Mouse (Mus musculus): ENCODE measurements at regions not wholly inside any gene's neighbourhood (a gene's known extent, or its start where the extent isn't known, plus 50 kb on each side); places are given as distances from the start of the nearest gene placed in this dataset.
A peak's percentile ranks its signal among the peaks of the same experiment; 100 is the strongest.

GRCm38 (mm10) chr3:102636674-102637073 lies 97.7 kb upstream of the Tspan2 start:
- DNase-seq: peak; percentile 10
- WGBS: 62% methylated on average over 4 of the region's 4 CpGs
- Histone ChIP-seq H3K4me1 (ENCODE audit: control insufficient read depth, insufficient read depth, low read length) (no peaks in the 10 kb centered on the region), H3K4me3 (ENCODE audit: insufficient read depth, low read depth, low read length) (no peak overlapping the region), H3K36me3 (ENCODE audit: control insufficient read depth, insufficient read depth, low read length) (no peaks in the 10 kb centered on the region), H3K27ac (ENCODE audit: insufficient read depth, low read depth, low read length) (no peak overlapping the region), H3K27me3 (replicated peaks; ENCODE audit: control insufficient read depth, insufficient read depth, low read length) (no peaks in the 10 kb centered on the region)
- TF ChIP-seq CTCF (conservative IDR thresholded peaks at IDR 0.05; ENCODE audit: insufficient read depth, insufficient read length, low read depth, low read length) (no peak), POLR2A (IDR thresholded peaks at IDR 0.05; ENCODE audit: low read depth, low read length) (no peak)

- no peaks in the 10 kb centered on the region for H3K36me3 ChIP-seq (ENCODE audit: control insufficient read depth, insufficient read depth, low read length)
- H3K4me1 ChIP-seq (ENCODE audit: control insufficient read depth, insufficient read depth, low read length): no peaks in the 10 kb centered on the region
- TF ChIP-seq POLR2A (IDR thresholded peaks at IDR 0.05; ENCODE audit: low read depth, low read length): no peak
- no peak for TF ChIP-seq CTCF (conservative IDR thresholded peaks at IDR 0.05; ENCODE audit: insufficient read depth, insufficient read length, low read depth, low read length)
- 78% methylated on average over 11 of the region's 11 CpGs for WGBS
- H3K27ac ChIP-seq (ENCODE audit: insufficient read depth, low read depth, low read length): no peak overlapping the region
- DNase-seq: no peak
- H3K4me3 ChIP-seq (ENCODE audit: insufficient read depth, low read depth, low read length): no peak overlapping the region
- no peaks in the 10 kb centered on the region for H3K27me3 ChIP-seq (replicated peaks; ENCODE audit: control insufficient read depth, insufficient read depth, low read length)
Observed at GRCm38 (mm10) chr3:102644276-102644940, 89.9 kb upstream of the Tspan2 start.

- WGBS: 38% methylated on average over 4 of the region's 4 CpGs
- H3K36me3 ChIP-seq (ENCODE audit: control insufficient read depth, insufficient read depth, low read length): no peaks in the 10 kb centered on the region
- no peak for DNase-seq
- H3K4me1 ChIP-seq (ENCODE audit: control insufficient read depth, insufficient read depth, low read length): no peaks in the 10 kb centered on the region
- H3K27me3 ChIP-seq (replicated peaks; ENCODE audit: control insufficient read depth, insufficient read depth, low read length): no peaks in the 10 kb centered on the region
- no peak overlapping the region for H3K27ac ChIP-seq (ENCODE audit: insufficient read depth, low read depth, low read length)
- H3K4me3 ChIP-seq (ENCODE audit: insufficient read depth, low read depth, low read length): no peak overlapping the region
- no peak for TF ChIP-seq POLR2A (IDR thresholded peaks at IDR 0.05; ENCODE audit: low read depth, low read length)
- no peak for TF ChIP-seq CTCF (conservative IDR thresholded peaks at IDR 0.05; ENCODE audit: insufficient read depth, insufficient read length, low read depth, low read length)
Observed at GRCm38 (mm10) chr3:102648450-102648849, 85.9 kb upstream of the Tspan2 start.

GRCm38 (mm10) chr3:102654962-102655361 lies 79.4 kb upstream of the Tspan2 start:
- Histone ChIP-seq H3K27me3 (replicated peaks; ENCODE audit: control insufficient read depth, insufficient read depth, low read length) (no peaks in the 10 kb centered on the region), H3K36me3 (ENCODE audit: control insufficient read depth, insufficient read depth, low read length) (no peaks in the 10 kb centered on the region), H3K4me3 (ENCODE audit: insufficient read depth, low read depth, low read length) (no peak overlapping the region), H3K27ac (ENCODE audit: insufficient read depth, low read depth, low read length) (no peak overlapping the region), H3K4me1 (ENCODE audit: control insufficient read depth, insufficient read depth, low read length) (no peaks in the 10 kb centered on the region)
- no peak for DNase-seq
- TF ChIP-seq POLR2A (IDR thresholded peaks at IDR 0.05; ENCODE audit: low read depth, low read length) (no peak), CTCF (conservative IDR thresholded peaks at IDR 0.05; ENCODE audit: insufficient read depth, insufficient read length, low read depth, low read length) (no peak)
- 91% methylated on average over 10 of the region's 10 CpGs for WGBS

- Histone ChIP-seq H3K4me1 (ENCODE audit: control insufficient read depth, insufficient read depth, low read length) (no peaks in the 10 kb centered on the region), H3K27me3 (replicated peaks; ENCODE audit: control insufficient read depth, insufficient read depth, low read length) (no peaks in the 10 kb centered on the region), H3K36me3 (ENCODE audit: control insufficient read depth, insufficient read depth, low read length) (no peaks in the 10 kb centered on the region), H3K4me3 (ENCODE audit: insufficient read depth, low read depth, low read length) (no peak overlapping the region), H3K27ac (ENCODE audit: insufficient read depth, low read depth, low read length) (no peak overlapping the region)
- no peak for DNase-seq
- 58% methylated on average over 7 of the region's 7 CpGs for WGBS
- TF ChIP-seq CTCF (conservative IDR thresholded peaks at IDR 0.05; ENCODE audit: insufficient read depth, insufficient read length, low read depth, low read length): no peak
Observed at GRCm38 (mm10) chr3:102657116-102657515, 77.2 kb upstream of the Tspan2 start.

- 86% methylated on average over 7 of the region's 7 CpGs for WGBS
- no peak for DNase-seq
- TF ChIP-seq POLR2A (IDR thresholded peaks at IDR 0.05; ENCODE audit: low read depth, low read length): no peak
- TF ChIP-seq CTCF (conservative IDR thresholded peaks at IDR 0.05; ENCODE audit: insufficient read depth, insufficient read length, low read depth, low read length): no peak
Observed at GRCm38 (mm10) chr3:102657531-102658060, 76.7 kb upstream of the Tspan2 start.

GRCm38 (mm10) chr3:102659352-102659751 lies 75.0 kb upstream of the Tspan2 start:
- DNase-seq: no peak
- Histone ChIP-seq H3K4me1 (ENCODE audit: control insufficient read depth, insufficient read depth, low read length) (no peaks in the 10 kb centered on the region), H3K27ac (ENCODE audit: insufficient read depth, low read depth, low read length) (no peak overlapping the region), H3K4me3 (ENCODE audit: insufficient read depth, low read depth, low read length) (no peak overlapping the region), H3K36me3 (ENCODE audit: control insufficient read depth, insufficient read depth, low read length) (no peaks in the 10 kb centered on the region), H3K27me3 (replicated peaks; ENCODE audit: control insufficient read depth, insufficient read depth, low read length) (no peaks in the 10 kb centered on the region)
- TF ChIP-seq POLR2A (IDR thresholded peaks at IDR 0.05; ENCODE audit: low read depth, low read length) (no peak), CTCF (conservative IDR thresholded peaks at IDR 0.05; ENCODE audit: insufficient read depth, insufficient read length, low read depth, low read length) (no peak)
- 74% methylated on average over 5 of the region's 5 CpGs for WGBS

More at GRCm38 (mm10) chr3:102657531-102658060, 76.7 kb upstream of the Tspan2 start:
- H3K27me3 ChIP-seq (replicated peaks; ENCODE audit: control insufficient read depth, insufficient read depth, low read length): no peaks in the 10 kb centered on the region
- no peaks in the 10 kb centered on the region for H3K36me3 ChIP-seq (ENCODE audit: control insufficient read depth, insufficient read depth, low read length)
- H3K27ac ChIP-seq (ENCODE audit: insufficient read depth, low read depth, low read length): no peak overlapping the region
- H3K4me3 ChIP-seq (ENCODE audit: insufficient read depth, low read depth, low read length): no peak overlapping the region
- H3K4me1 ChIP-seq (ENCODE audit: control insufficient read depth, insufficient read depth, low read length): no peaks in the 10 kb centered on the region

Measured in kidney, adult 2 months (tissue).